Mouse (Mus musculus) E14TG2a.4 (cell line): Measurements from ENCODE around the gene Rhog.

Experiments
- CTCF ChIP-seq: conservative IDR thresholded peaks from 2 replicates; pipeline ENCODE4 v1.5.1; 2014; ENCODE audit warnings: low read length
- NANOG ChIP-seq: IDR thresholded peaks from 2 replicates; pipeline ENCODE4 v1.6.1; 2014; ENCODE audit warnings: borderline replicate concordance, low read length, mixed read lengths

GRCm38 (mm10) chr7:102221899-102222298 is 34.0 kb downstream of the Rhog start:
- TF ChIP-seq CTCF = no peak
- no peak for TF ChIP-seq NANOG
